Mouse (Mus musculus) liver, embryonic 14.5 days (tissue): ENCODE results near the gene Enox1. TPM values are rescaled to one million over a fixed set of nuclear protein-coding genes. Genes with fewer than 3 reads are reported as not detected.
A peak's percentile ranks its signal among the peaks of the same experiment; 100 is the strongest.

ENCODE experiments used
- ATAC-seq: fragments of 200-750 bp; cut with Nextera tagmentation; 2 replicates; pipeline ENCODE4 v1.8.0; 2017; ENCODE audit warnings: moderate number of reproducible peaks, mild to moderate bottlenecking, moderate library complexity; ENCODE audit not compliant: insufficient read depth
- DNase-seq, 3 experiments: peaks; one replicate each; pipeline ENCODE4 v3.0.0-alpha.2; 2012 to 2013; ENCODE audit warnings: low read depth in 3 of 3, low spot score in 3 of 3
- H3K27ac ChIP-seq: fragments of 300-500 bp; sonication (generic); 2 replicates; pipeline ENCODE4 v1.5.1; 2014; ENCODE audit warnings: moderate library complexity, mild to moderate bottlenecking, control low read depth, inconsistent platforms
- H3K27me3 ChIP-seq: fragments of 300-500 bp; sonication (generic); 2 replicates; pipeline ENCODE4 v1.6.1; 2014; ENCODE audit warnings: mild to moderate bottlenecking, low read length, moderate library complexity; ENCODE audit not compliant: control insufficient read depth, insufficient read depth
- H3K36me3 ChIP-seq: fragments of 300-500 bp; sonication (generic); replicated peaks from 2 replicates; pipeline ENCODE4 v1.6.1; 2014; ENCODE audit warnings: low read depth; ENCODE audit not compliant: control insufficient read depth, insufficient read depth
- H3K4me1 ChIP-seq, 2 experiments: fragments of 200-500 bp in 1 of 2; fragments of 300-500 bp in 1 of 2; sonication (generic) in 1 of 2; replicated peaks; 2 replicates each; pipeline ENCODE4 v1.6.1; 2012 to 2014; ENCODE audit warnings: antibody characterized with exemption in 1 of 2, inconsistent platforms in 1 of 2, low read length in 1 of 2; ENCODE audit not compliant: control insufficient read depth in 2 of 2, insufficient read depth in 2 of 2
- H3K4me2 ChIP-seq: fragments of 300-500 bp; sonication (generic); 2 replicates; pipeline ENCODE4 v1.6.1; 2014; ENCODE audit warnings: low read depth, mild to moderate bottlenecking, control low read depth, moderate library complexity
- H3K4me3 ChIP-seq, 2 experiments: fragments of 200-500 bp in 1 of 2; fragments of 300-500 bp in 1 of 2; sonication (generic) in 1 of 2; 2 replicates each; pipeline ENCODE4 v1.5.1; 2012 to 2014; ENCODE audit warnings: low read depth in 2 of 2, low read length in 2 of 2, mild to moderate bottlenecking in 2 of 2, control low read depth in 1 of 2, inconsistent platforms in 1 of 2, moderate library complexity in 1 of 2; ENCODE audit not compliant: insufficient read depth in 1 of 2
- H3K9ac ChIP-seq: fragments of 300-500 bp; sonication (generic); replicated peaks from 2 replicates; pipeline ENCODE4 v1.6.1; 2014; ENCODE audit warnings: mild to moderate bottlenecking, control low read depth, moderate library complexity
- H3K9me3 ChIP-seq: fragments of 300-500 bp; sonication (generic); 2 replicates; pipeline ENCODE4 v1.6.1; 2016; ENCODE audit warnings: low read length, mixed read lengths; ENCODE audit not compliant: control insufficient read depth
- CTCF ChIP-seq: IDR thresholded peaks from 2 replicates; pipeline ENCODE4 v1.5.1; 2016; ENCODE audit warnings: antibody characterized with exemption, low read depth, control low read depth
- EP300 ChIP-seq: IDR thresholded peaks from 2 replicates; pipeline ENCODE4 v1.6.1; 2016; ENCODE audit warnings: antibody characterized with exemption, low read depth
- WGBS: fragments of 180-500 bp; shearing (Covaris S2); extraction: QIAGEN DNeasy Blood & Tissue Kit; methylation state at CpG from one replicate; pipeline ENCODE4 v1.1.7; 2014; ENCODE audit not compliant: insufficient replicate concordance; 5-methylcytosine and 5-hydroxymethylcytosine counted together
- polyA plus RNA-seq, 2 experiments: library from polyadenylated mRNA; depleted of rRNA in 1 of 2; stranded (reverse) in 1 of 2; unstranded in 1 of 2; fragments of >200 nt; fragmentation: Nextera tagmentation in 1 of 2; extraction: Ambion mirVana in 1 of 2; gene quantifications; 2 replicates each; pipeline versions ENCODE4 v1.2.1 to v1.2.3; 2012 to 2014

Gene Enox1
- polyA plus RNA-seq, 2 experiments: 0.07 to 0.10 TPM

GRCm38 (mm10) chr14:77658739-77659138 is 502.2 kb downstream of the Enox1 start:
- 78% methylated on average over 4 of the region's 4 CpGs for WGBS
- H3K4me3 ChIP-seq: no peak overlapping the region
- H3K9ac ChIP-seq: no peak overlapping the region
- DNase-seq (no peak), ATAC-seq (no peak)
- peaks cover 0 to 3% of the 10 kb centered on the region in 2 experiments; a peak in 2 of 4 replicates for H3K4me1 ChIP-seq
- no peak for TF ChIP-seq CTCF
- TF ChIP-seq EP300: no peak
- H3K36me3 ChIP-seq: no peaks in the 10 kb centered on the region
- H3K4me2 ChIP-seq: no peak overlapping the region
- no peak overlapping the region for H3K27ac ChIP-seq
- H3K9me3 ChIP-seq: no peaks in the 10 kb centered on the region
- no peaks in the 10 kb centered on the region for H3K27me3 ChIP-seq

GRCm38 (mm10) chr14:77662273-77662672 is 505.7 kb downstream of the Enox1 start:
- H3K4me2 ChIP-seq: no peak overlapping the region
- no peaks in the 10 kb centered on the region for H3K27me3 ChIP-seq
- peaks cover 0 to 3% of the 10 kb centered on the region in 2 experiments; a peak in 2 of 4 replicates for H3K4me1 ChIP-seq
- 25% methylated on average over 7 of the region's 7 CpGs for WGBS
- no peak overlapping the region for H3K9ac ChIP-seq
- ATAC-seq (peak; percentile 33; the same call in 1 of the 2 replicates), DNase-seq (no peak)
- no peak for TF ChIP-seq CTCF
- peak; percentile 48 for TF ChIP-seq EP300
- H3K9me3 ChIP-seq: no peaks in the 10 kb centered on the region
- no peaks in the 10 kb centered on the region for H3K36me3 ChIP-seq
- no peak overlapping the region for H3K27ac ChIP-seq
- no peak overlapping the region for H3K4me3 ChIP-seq

DNA sequence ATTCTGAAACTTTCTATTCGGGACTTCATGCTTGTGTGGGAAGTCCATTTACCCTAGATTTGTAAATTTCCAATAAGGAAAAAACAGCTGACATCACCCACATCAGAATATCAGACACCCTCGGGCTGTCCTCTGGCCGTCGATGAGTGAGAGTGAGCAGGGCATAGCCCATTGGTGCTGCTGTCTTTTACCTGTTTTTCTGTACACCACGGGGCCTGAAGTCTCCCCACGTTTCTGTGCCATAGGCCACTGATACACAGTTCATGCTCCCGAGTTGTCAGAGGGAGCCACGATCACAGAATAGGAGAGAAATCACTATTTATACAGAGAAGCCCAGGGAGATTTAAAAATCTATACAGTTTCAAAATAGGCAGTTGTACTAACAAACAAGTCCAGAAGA is 506.4 kb downstream of the Enox1 start:
- Histone ChIP-seq H3K36me3 (no peaks in the 10 kb centered on the region), H3K27me3 (no peaks in the 10 kb centered on the region), H3K4me2 (no peak overlapping the region), H3K9ac (no peak overlapping the region), H3K4me1 (peaks cover 0 to 3% of the 10 kb centered on the region in 2 experiments; a peak in 2 of 4 replicates), H3K9me3 (no peaks in the 10 kb centered on the region), H3K4me3 (no peak overlapping the region), H3K27ac (no peak overlapping the region)
- DNase-seq: no peak
- no peak for ATAC-seq
- WGBS: 53% methylated on average over 8 of the region's 8 CpGs
- no peak for TF ChIP-seq EP300
- no peak for TF ChIP-seq CTCF

DNA sequence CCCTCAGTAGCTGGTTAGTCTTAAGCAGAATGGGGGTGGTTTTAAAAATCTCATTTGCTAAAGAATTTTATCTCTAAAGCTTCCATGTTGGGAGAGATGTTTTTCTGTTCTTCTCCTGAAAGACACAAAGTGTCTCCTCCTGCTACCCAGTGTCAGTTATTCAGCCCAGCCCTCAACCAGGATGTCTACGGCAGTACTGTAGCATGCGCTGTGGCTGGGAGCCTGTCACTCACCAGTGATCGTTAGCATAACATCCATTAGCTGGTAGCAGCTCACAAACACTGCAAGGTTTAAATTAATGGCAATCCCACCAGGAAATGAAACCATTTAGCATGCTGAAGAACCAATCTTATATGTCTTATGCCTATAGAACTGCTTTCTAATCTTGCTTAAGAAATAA is 511.5 kb downstream of the Enox1 start:
- WGBS: 64% methylated on average over 3 of the region's 3 CpGs
- Histone ChIP-seq H3K27ac (no peak overlapping the region), H3K36me3 (no peaks in the 10 kb centered on the region), H3K9ac (no peak overlapping the region), H3K4me3 (no peak overlapping the region), H3K4me2 (no peak overlapping the region), H3K27me3 (no peaks in the 10 kb centered on the region), H3K9me3 (no peaks in the 10 kb centered on the region), H3K4me1 (peaks cover 0 to 5% of the 10 kb centered on the region in 2 experiments; a peak in 2 of 4 replicates)
- no peak for DNase-seq
- no peak for ATAC-seq
- TF ChIP-seq EP300 (no peak), CTCF (no peak)

GRCm38 (mm10) chr14:77669494-77669893 is 512.9 kb downstream of the Enox1 start:
- H3K4me2 ChIP-seq: no peak overlapping the region
- no peak overlapping the region for H3K4me3 ChIP-seq
- ATAC-seq: no peak
- H3K27ac ChIP-seq: no peak overlapping the region
- H3K9ac ChIP-seq: no peak overlapping the region
- no peak for TF ChIP-seq CTCF
- TF ChIP-seq EP300: no peak
- peaks cover 0 to 8% of the 10 kb centered on the region in 2 experiments; a peak in 2 of 4 replicates for H3K4me1 ChIP-seq
- H3K27me3 ChIP-seq: no peaks in the 10 kb centered on the region
- no peaks in the 10 kb centered on the region for H3K9me3 ChIP-seq
- DNase-seq: no peak
- WGBS: 64% methylated on average over 7 of the region's 7 CpGs
- no peaks in the 10 kb centered on the region for H3K36me3 ChIP-seq
